Mouse (Mus musculus) CH12.LX (cell line): ENCODE measurements around the gene Meaf6. TPM values are rescaled to one million over a fixed set of nuclear protein-coding genes. Genes with fewer than 3 reads are reported as not detected.

Source experiments
- DNase-seq: peaks from one replicate; pipeline ENCODE4 v3.0.0-alpha.2; 2013; ENCODE audit errors: extremely low read depth
- H3K27ac ChIP-seq: 2 replicates; pipeline ENCODE4 v1.5.1; 2012; ENCODE audit warnings: low read depth, mild to moderate bottlenecking, control low read depth, moderate library complexity; ENCODE audit not compliant: insufficient read depth
- H3K27me3 ChIP-seq: replicated peaks from 2 replicates; pipeline ENCODE3; 2012; ENCODE audit warnings: inconsistent platforms
- H3K36me3 ChIP-seq, 2 experiments: replicated peaks in 1 of 2; 2 replicates each; pipeline versions ENCODE3 to v1.6.1; 2012; ENCODE audit warnings: inconsistent platforms in 1 of 2, low read length in 1 of 2, mild to moderate bottlenecking in 1 of 2, mixed read lengths in 1 of 2, moderate library complexity in 1 of 2; ENCODE audit not compliant: control insufficient read depth in 1 of 2, insufficient read depth in 1 of 2
- H3K4me1 ChIP-seq, 2 experiments: 2 replicates each; pipeline ENCODE4 v1.6.1; 2012; ENCODE audit warnings: inconsistent platforms in 1 of 2, moderate library complexity in 1 of 2; ENCODE audit not compliant: insufficient read depth in 2 of 2, control insufficient read depth in 1 of 2
- H3K4me2 ChIP-seq: 2 replicates; pipeline ENCODE4 v1.6.1; 2012; ENCODE audit warnings: low read depth, mild to moderate bottlenecking, control low read depth; ENCODE audit not compliant: poor library complexity, insufficient read depth, severe bottlenecking
- H3K4me3 ChIP-seq, 3 experiments: fragments of 150-350 bp in 1 of 3; sonication (generic) in 1 of 3; replicated peaks in 1 of 3; 2 replicates each; pipeline versions ENCODE3 to v1.5.1; 2011 to 2012; ENCODE audit warnings: low read depth in 2 of 3, low read length in 2 of 3, mild to moderate bottlenecking in 2 of 3, moderate library complexity in 2 of 3, control low read depth in 1 of 3, improper control_type of control experiment in 1 of 3, inconsistent platforms in 1 of 3, mixed read lengths in 1 of 3; ENCODE audit not compliant: poor library complexity in 1 of 3
- H3K79me2 ChIP-seq: replicated peaks from 2 replicates; pipeline ENCODE4 v1.6.1; 2012; ENCODE audit warnings: mild to moderate bottlenecking, moderate library complexity; ENCODE audit not compliant: control insufficient read depth, poor library complexity, insufficient read depth, severe bottlenecking; ENCODE audit errors: extremely low read depth
- H3K9ac ChIP-seq: 2 replicates; pipeline ENCODE4 v1.6.1; 2012; ENCODE audit warnings: low read depth, mild to moderate bottlenecking, control low read depth, moderate library complexity; ENCODE audit not compliant: insufficient read depth
- H3K9me3 ChIP-seq: replicated peaks from 2 replicates; pipeline ENCODE3; 2012; ENCODE audit warnings: low read length, inconsistent platforms, mixed read lengths
- BHLHE40 ChIP-seq: IDR thresholded peaks from 2 replicates; pipeline ENCODE4 v1.6.1; 2011; ENCODE audit warnings: mild to moderate bottlenecking, low read depth, low read length, improper control_type of control experiment
- CHD1 ChIP-seq: IDR thresholded peaks from 2 replicates; pipeline ENCODE4 v1.6.1; 2012; ENCODE audit warnings: low read depth, low read length, improper control_type of control experiment, inconsistent platforms
- CHD2 ChIP-seq: IDR thresholded peaks from 2 replicates; pipeline ENCODE4 v1.6.1; 2011; ENCODE audit warnings: low read length, improper control_type of control experiment
- CTCF ChIP-seq, 2 experiments: IDR thresholded peaks in 1 of 2; conservative IDR thresholded peaks in 1 of 2; 2 replicates each; pipeline ENCODE4 v1.5.1; 2011 to 2012; ENCODE audit warnings: low read depth in 2 of 2, low read length in 2 of 2, improper control_type of control experiment in 1 of 2, inconsistent platforms in 1 of 2, mild to moderate bottlenecking in 1 of 2, moderate library complexity in 1 of 2
- E2F4 ChIP-seq: IDR thresholded peaks from 2 replicates; pipeline ENCODE4 v1.6.1; 2011; ENCODE audit warnings: low read depth, low read length, improper control_type of control experiment; ENCODE audit not compliant: insufficient replicate concordance
- ELF1 ChIP-seq: IDR thresholded peaks from 2 replicates; pipeline ENCODE4 v1.6.1; 2014; ENCODE audit warnings: low read depth, mild to moderate bottlenecking, inconsistent platforms, low read length, improper control_type of control experiment
- ETS1 ChIP-seq: conservative IDR thresholded peaks from 2 replicates; pipeline ENCODE4 v1.6.1; 2012; ENCODE audit warnings: low read depth, mild to moderate bottlenecking, inconsistent platforms, low read length, improper control_type of control experiment, moderate library complexity
- GABPA ChIP-seq: IDR thresholded peaks from 2 replicates; pipeline ENCODE4 v1.6.1; 2012; ENCODE audit warnings: low read depth, low read length, improper control_type of control experiment, inconsistent platforms; ENCODE audit not compliant: insufficient replicate concordance
- IRF4 ChIP-seq: IDR thresholded peaks from 2 replicates; pipeline ENCODE4 v1.6.1; 2014; ENCODE audit warnings: low read depth, mild to moderate bottlenecking, inconsistent platforms, low read length, improper control_type of control experiment
- JUN ChIP-seq: IDR thresholded peaks from 2 replicates; pipeline ENCODE4 v1.6.1; 2011; ENCODE audit warnings: low read depth, mild to moderate bottlenecking, low read length, improper control_type of control experiment, moderate library complexity; ENCODE audit not compliant: insufficient read depth
- JUND ChIP-seq: conservative IDR thresholded peaks from 2 replicates; pipeline ENCODE4 v1.6.1; 2011; ENCODE audit warnings: low read depth, low read length, improper control_type of control experiment
- MAX ChIP-seq: IDR thresholded peaks from 2 replicates; pipeline ENCODE4 v1.6.1; 2011; ENCODE audit warnings: low read length, improper control_type of control experiment
- MXI1 ChIP-seq: IDR thresholded peaks from 2 replicates; pipeline ENCODE4 v1.6.1; 2011; ENCODE audit warnings: mild to moderate bottlenecking, low read depth, low read length, improper control_type of control experiment
- MYC ChIP-seq: IDR thresholded peaks from 2 replicates; pipeline ENCODE4 v1.6.1; 2011; ENCODE audit warnings: low read depth, mild to moderate bottlenecking, improper control_type of control experiment, low read length
- NRF1 ChIP-seq: IDR thresholded peaks from 2 replicates; pipeline ENCODE4 v1.6.1; 2014; ENCODE audit warnings: low read depth, mild to moderate bottlenecking, inconsistent platforms, low read length, improper control_type of control experiment, moderate library complexity
- TBP ChIP-seq: conservative IDR thresholded peaks from 2 replicates; pipeline ENCODE4 v1.6.1; 2011; ENCODE audit warnings: low read depth, low read length, improper control_type of control experiment
- TCF12 ChIP-seq: IDR thresholded peaks from 2 replicates; pipeline ENCODE4 v1.6.1; 2014; ENCODE audit warnings: low read depth, mild to moderate bottlenecking, inconsistent platforms, low read length, improper control_type of control experiment
- UBTF ChIP-seq: IDR thresholded peaks from 2 replicates; pipeline ENCODE4 v1.6.1; 2012; ENCODE audit warnings: low read depth, mild to moderate bottlenecking, inconsistent platforms, low read length, improper control_type of control experiment, moderate library complexity
- USF1 ChIP-seq: IDR thresholded peaks from 2 replicates; pipeline ENCODE4 v1.6.1; 2014; ENCODE audit warnings: low read depth, mild to moderate bottlenecking, inconsistent platforms, low read length, improper control_type of control experiment
- USF2 ChIP-seq: conservative IDR thresholded peaks from 2 replicates; pipeline ENCODE4 v1.6.1; 2011; ENCODE audit warnings: low read depth, low read length, improper control_type of control experiment
- ZC3H11A ChIP-seq: IDR thresholded peaks from 2 replicates; pipeline ENCODE4 v1.6.1; 2012; ENCODE audit warnings: low read depth, mild to moderate bottlenecking, inconsistent platforms, low read length, improper control_type of control experiment
- ZKSCAN1 ChIP-seq: IDR thresholded peaks from 2 replicates; pipeline ENCODE4 v1.6.1; 2012; ENCODE audit warnings: low read depth, inconsistent platforms, low read length, improper control_type of control experiment, borderline replicate concordance
- dilution Hi-C: fragments of 300-500 bp; cut with MboI; formaldehyde crosslinking; loops from 2 replicates; pipeline ENCODE4 v1.14.3; 2020; ENCODE audit warnings: low sequenced_read_pairs; ENCODE audit not compliant: extremely low pct_unique_long_range_greater_than_20kb, extremely low pct_ligation_motif_present
- in situ Hi-C: fragments of 300-500 bp; cut with MboI; formaldehyde crosslinking; loops from 3 replicates; pipeline ENCODE4 v1.14.3; 2019; ENCODE audit warnings: low sequenced_read_pairs, low pct_ligation_motif_present, low pct_unique_long_range_greater_than_20kb, mixed read lengths
- polyA plus RNA-seq: library from polyadenylated mRNA; unstranded; fragments of >175 nt; gene quantifications from 2 replicates; pipeline ENCODE4 v1.2.1, GENCODE M21; 2012; ENCODE audit warnings: low read depth; ENCODE audit not compliant: insufficient read length
- total RNA-seq, 2 experiments: library from RNA; depleted of rRNA; stranded (reverse); fragments of 300-350 nt in 1 of 2; fragments of >200 nt in 1 of 2; gene quantifications; 2 replicates each; pipeline ENCODE4 v1.2.3; 2012 to 2014

Meaf6 gene
- total and polyA plus RNA-seq, 3 experiments, result 26.4 to 52.8 (median 29.3) TPM

DNA sequence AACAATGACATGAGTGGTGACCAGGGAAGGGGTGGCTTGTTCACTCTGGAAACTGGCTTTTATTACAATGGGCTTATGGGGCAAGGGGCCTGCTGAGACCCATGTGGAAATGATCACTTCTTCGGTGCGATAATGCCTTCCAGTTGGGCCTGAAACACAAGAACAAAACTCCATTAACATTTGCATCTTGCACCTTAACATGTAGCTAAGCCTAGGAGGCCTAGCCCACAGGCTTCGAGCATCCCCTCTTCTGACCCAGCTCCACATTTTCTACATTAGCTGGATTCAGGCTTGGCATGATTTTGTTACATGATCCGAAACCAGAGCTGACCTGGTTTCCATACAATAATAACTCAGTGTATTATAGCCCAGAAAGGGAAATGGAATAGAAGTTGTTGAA, 28.5 kb upstream of the Meaf6 start:
- H3K4me3 ChIP-seq, result no peak overlapping the region
- TF ChIP-seq ELF1 (no peak), TCF12 (no peak), UBTF (no peak), BHLHE40 (no peak), CHD1 (no peak), GABPA (no peak), E2F4 (no peak)
- TF ChIP-seq, all 38 proteins: peak for 0
- Histone ChIP-seq H3K4me1 (peaks cover 0 to 6% of the 10 kb centered on the region in 2 experiments; a peak in 2 of 4 replicates), H3K4me2 (no peak overlapping the region), H3K79me2 (no peaks in the 10 kb centered on the region), H3K27ac (no peak overlapping the region), H3K9me3 (no peaks in the 10 kb centered on the region), H3K36me3 (peaks cover 45 to 72% of the 10 kb centered on the region in 2 experiments), H3K27me3 (no peaks in the 10 kb centered on the region), H3K9ac (no peak overlapping the region)
- dilution Hi-C loops, result loop anchor here (25.0 kb wide), 1 partner anchor 94 kb away; no protein-coding TSS in a partner anchor
- no peak for DNase-seq
- in situ Hi-C loops, result loop anchor here (25.0 kb wide), 1 partner anchor 294 kb away; no protein-coding TSS in a partner anchor

GRCm38 (mm10) chr4:125057273-125057672, 27.7 kb upstream of the Meaf6 start:
- Histone ChIP-seq H3K27ac (no peak overlapping the region), H3K9me3 (no peaks in the 10 kb centered on the region)
- in situ Hi-C loops, result loop anchor here (25.0 kb wide), 1 partner anchor 295 kb away; no protein-coding TSS in a partner anchor

More at GRCm38 (mm10) chr4:125057273-125057672, 27.7 kb upstream of the Meaf6 start:
- Histone ChIP-seq H3K4me2 (no peak overlapping the region), H3K9ac (no peak overlapping the region)
- DNase-seq, result no peak
- no peak for TF ChIP-seq MAX
- no peak for TF ChIP-seq BHLHE40
- TF ChIP-seq MYC, result no peak
- TF ChIP-seq USF1, result no peak
- no peak for TF ChIP-seq MXI1
- TF ChIP-seq IRF4, result no peak
- no peak for TF ChIP-seq USF2
- no peak for TF ChIP-seq CHD1
- no peak for TF ChIP-seq GABPA
- TF ChIP-seq ELF1, result no peak
- no peak for TF ChIP-seq TBP
- TF ChIP-seq ETS1, result no peak
- no peak for TF ChIP-seq NRF1
- TF ChIP-seq JUN, result no peak
- no peak for TF ChIP-seq JUND
- TF ChIP-seq ZC3H11A, result no peak
- no peak for TF ChIP-seq ZKSCAN1
- TF ChIP-seq CTCF (conservative IDR thresholded peaks at IDR 0.05 in 1 of 2, IDR thresholded peaks at IDR 0.05 in 1 of 2; ENCODE audit: low read depth in 2 of 2, low read length in 2 of 2), result no peak
- no peak for TF ChIP-seq TCF12
- TF ChIP-seq CHD2, result no peak
- TF ChIP-seq, all 38 proteins: peak for 0
- Histone ChIP-seq H3K4me3 (no peak overlapping the region), H3K79me2 (no peaks in the 10 kb centered on the region), H3K36me3 (peaks cover 39 to 65% of the 10 kb centered on the region in 2 experiments), H3K27me3 (no peaks in the 10 kb centered on the region), H3K4me1 (peaks cover 0 to 6% of the 10 kb centered on the region in 2 experiments; a peak in 2 of 4 replicates)
- dilution Hi-C loops, result loop anchor here (25.0 kb wide), 1 partner anchor 95 kb away; no protein-coding TSS in a partner anchor
